Mouse (Mus musculus): ENCODE measurements around the gene A2m. TPM values are rescaled to one million over a fixed set of nuclear protein-coding genes. Genes with fewer than 3 reads are reported as not detected.

The A2m gene
- polyA plus RNA-seq, 1 experiment from 2014 or later: 0.80 TPM

GRCm38 (mm10) chr6:121648499-121648898, 13.3 kb downstream of the A2m start:
- no peak overlapping the region for H3K4me3 ChIP-seq (ENCODE audit: low read depth, low read length)
- ATAC-seq (replicated peaks; ENCODE audit: low FRiP score, low TSS enrichment, low read depth): no peak
- no peak overlapping the region for H3K4me2 ChIP-seq (ENCODE audit: low read length)
- H3K4me1 ChIP-seq (replicated peaks; ENCODE audit: control insufficient read depth, insufficient read depth, low read length): no peaks in the 10 kb centered on the region
- no peak overlapping the region for H3K27ac ChIP-seq (ENCODE audit: low read depth)
- H3K36me3 ChIP-seq (ENCODE audit: control insufficient read depth, insufficient read depth, low read length): no peaks in the 10 kb centered on the region
- no peaks in the 10 kb centered on the region for H3K27me3 ChIP-seq (replicated peaks; ENCODE audit: control insufficient read depth, insufficient read depth, low read length)
- DNase-seq (ENCODE audit: low spot score): no peak
- 79% methylated on average over 11 of the region's 11 CpGs for WGBS
- no peaks in the 10 kb centered on the region for H3K9me3 ChIP-seq (ENCODE audit: control insufficient read depth, low read length)
- no peak overlapping the region for H3K9ac ChIP-seq (ENCODE audit: low read length)

Other genes with a start within 250 kb of the A2m start
- 0.13 and 0.42 TPM in 2 replicates for gene Iqsec3, start 161.7 kb upstream of the A2m start, polyA plus RNA-seq (2014; fragmentation: Nextera tagmentation; extraction: Ambion mirVana)
- not detected in 2 replicates for gene Gm7298, start 97.6 kb downstream of the A2m start, polyA plus RNA-seq (2014; fragmentation: Nextera tagmentation; extraction: Ambion mirVana)
- gene Mug1, start 203.2 kb downstream of the A2m start, polyA plus RNA-seq (2014; fragmentation: Nextera tagmentation; extraction: Ambion mirVana): not detected in 2 replicates